Mouse (Mus musculus) neural tube, embryonic 15.5 days (tissue): Measurements from ENCODE around the gene Rptor. TPM values are rescaled to one million over a fixed set of nuclear protein-coding genes. Genes with fewer than 3 reads are reported as not detected.

Experiments used
- ATAC-seq: fragments of 200-750 bp; cut with Nextera tagmentation; 2 replicates; pipeline ENCODE4 v1.8.0; 2017; ENCODE audit warnings: mild to moderate bottlenecking, moderate TSS enrichment, moderate library complexity; ENCODE audit not compliant: low FRiP score
- H3K27ac ChIP-seq: fragments of 300-500 bp; sonication (generic); replicated peaks from 2 replicates; pipeline ENCODE4 v1.5.1; 2015; ENCODE audit warnings: mild to moderate bottlenecking, inconsistent platforms
- H3K27me3 ChIP-seq: fragments of 300-500 bp; sonication (generic); replicated peaks from 2 replicates; pipeline ENCODE4 v1.6.1; 2015; ENCODE audit warnings: inconsistent platforms
- H3K36me3 ChIP-seq: fragments of 300-500 bp; sonication (generic); 2 replicates; pipeline ENCODE4 v1.6.1; 2015; ENCODE audit warnings: inconsistent platforms
- H3K4me1 ChIP-seq: fragments of 300-500 bp; sonication (generic); 2 replicates; pipeline ENCODE4 v1.6.1; 2015; ENCODE audit warnings: inconsistent platforms
- H3K4me2 ChIP-seq: fragments of 300-500 bp; sonication (generic); 2 replicates; pipeline ENCODE4 v1.6.1; 2015; ENCODE audit warnings: inconsistent platforms, mild to moderate bottlenecking, moderate library complexity
- H3K4me3 ChIP-seq: fragments of 300-500 bp; sonication (generic); replicated peaks from 2 replicates; pipeline ENCODE4 v1.5.1; 2015; ENCODE audit warnings: mild to moderate bottlenecking, inconsistent platforms
- H3K9ac ChIP-seq: fragments of 300-500 bp; sonication (generic); replicated peaks from 2 replicates; pipeline ENCODE4 v1.6.1; 2015; ENCODE audit warnings: mild to moderate bottlenecking, inconsistent platforms
- H3K9me3 ChIP-seq: fragments of 300-500 bp; sonication (generic); replicated peaks from 2 replicates; pipeline ENCODE4 v1.6.1; 2016; ENCODE audit warnings: inconsistent platforms
- WGBS: fragments of 180-500 bp; shearing (Covaris S2); methylation state at CpG from one replicate; pipeline ENCODE4 v1.1.7; 2015; ENCODE audit warnings: mixed read lengths; 5-methylcytosine and 5-hydroxymethylcytosine counted together
- polyA plus RNA-seq: library from polyadenylated mRNA; unstranded; fragments of >200 nt; fragmentation: Nextera tagmentation; extraction: Ambion mirVana; gene quantifications from 2 replicates; pipeline ENCODE4 v1.2.1, GENCODE M21; 2015

Gene Rptor
- polyA plus RNA-seq, 1 experiment from 2014 or later, result 11.7 TPM

DNA sequence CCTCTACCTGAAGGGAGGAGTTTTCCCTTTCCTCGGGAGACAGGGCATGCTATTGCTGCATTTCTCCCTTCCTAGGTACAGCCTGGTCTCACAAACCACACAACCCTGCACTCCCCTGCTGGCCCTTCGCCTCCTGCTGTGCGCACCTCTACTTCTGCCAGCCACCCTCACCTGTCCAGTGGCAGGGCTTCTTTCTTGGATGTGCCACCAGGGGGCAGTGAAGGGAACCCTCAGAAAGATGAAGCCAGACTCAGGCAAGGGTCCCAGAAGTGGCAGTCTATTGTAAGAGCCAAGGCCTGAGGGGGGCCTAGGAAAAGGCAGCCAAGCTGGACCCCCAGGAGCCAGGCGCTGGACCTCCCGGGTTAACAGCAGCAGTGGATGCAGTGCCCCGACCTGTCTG, 332.8 kb downstream of the Rptor start:
- Histone ChIP-seq H3K27me3 (no peaks in the 10 kb centered on the region), H3K27ac (0 out of 2 replicates have a peak overlapping the region, but pooled peaks have one; percentile 1), H3K4me1 (peaks cover 40% of the 10 kb centered on the region), H3K9me3 (no peaks in the 10 kb centered on the region), H3K4me3 (no peak overlapping the region), H3K36me3 (no peaks in the 10 kb centered on the region), H3K4me2 (no peak overlapping the region), H3K9ac (no peak overlapping the region)
- 23% methylated on average over 6 of the region's 6 CpGs for WGBS
- no peak; the same call in 1 of the 2 replicates for ATAC-seq

GRCm38 (mm10) chr11:119936456-119936855, 333.8 kb downstream of the Rptor start:
- no peak overlapping the region for H3K27ac ChIP-seq
- H3K4me3 ChIP-seq, result no peak overlapping the region
- H3K27me3 ChIP-seq, result no peaks in the 10 kb centered on the region
- WGBS, result 88% methylated on average over 2 of the region's 2 CpGs
- no peaks in the 10 kb centered on the region for H3K36me3 ChIP-seq
- no peak overlapping the region for H3K9ac ChIP-seq
- H3K4me2 ChIP-seq, result no peak overlapping the region
- no peaks in the 10 kb centered on the region for H3K9me3 ChIP-seq
- H3K4me1 ChIP-seq, result peaks cover 46% of the 10 kb centered on the region
- ATAC-seq, result no peak

GRCm38 (mm10) chr11:119937216-119937615, 334.5 kb downstream of the Rptor start:
- Histone ChIP-seq H3K4me1 (peaks cover 54% of the 10 kb centered on the region), H3K27ac (no peak overlapping the region), H3K4me3 (no peak overlapping the region), H3K9ac (no peak overlapping the region), H3K9me3 (no peaks in the 10 kb centered on the region), H3K36me3 (no peaks in the 10 kb centered on the region), H3K4me2 (no peak overlapping the region), H3K27me3 (no peaks in the 10 kb centered on the region)
- WGBS, result 54% methylated on average over 12 of the region's 12 CpGs
- no peak for ATAC-seq

GRCm38 (mm10) chr11:119937772-119938502, 335.2 kb downstream of the Rptor start:
- Histone ChIP-seq H3K4me3 (no peak overlapping the region), H3K9me3 (no peaks in the 10 kb centered on the region), H3K4me1 (peaks cover 56% of the 10 kb centered on the region), H3K4me2 (no peak overlapping the region), H3K36me3 (no peaks in the 10 kb centered on the region), H3K9ac (no peak overlapping the region), H3K27me3 (no peaks in the 10 kb centered on the region), H3K27ac (no peak overlapping the region)
- WGBS, result 64% methylated on average over 19 of the region's 19 CpGs
- ATAC-seq, result no peak

DNA sequence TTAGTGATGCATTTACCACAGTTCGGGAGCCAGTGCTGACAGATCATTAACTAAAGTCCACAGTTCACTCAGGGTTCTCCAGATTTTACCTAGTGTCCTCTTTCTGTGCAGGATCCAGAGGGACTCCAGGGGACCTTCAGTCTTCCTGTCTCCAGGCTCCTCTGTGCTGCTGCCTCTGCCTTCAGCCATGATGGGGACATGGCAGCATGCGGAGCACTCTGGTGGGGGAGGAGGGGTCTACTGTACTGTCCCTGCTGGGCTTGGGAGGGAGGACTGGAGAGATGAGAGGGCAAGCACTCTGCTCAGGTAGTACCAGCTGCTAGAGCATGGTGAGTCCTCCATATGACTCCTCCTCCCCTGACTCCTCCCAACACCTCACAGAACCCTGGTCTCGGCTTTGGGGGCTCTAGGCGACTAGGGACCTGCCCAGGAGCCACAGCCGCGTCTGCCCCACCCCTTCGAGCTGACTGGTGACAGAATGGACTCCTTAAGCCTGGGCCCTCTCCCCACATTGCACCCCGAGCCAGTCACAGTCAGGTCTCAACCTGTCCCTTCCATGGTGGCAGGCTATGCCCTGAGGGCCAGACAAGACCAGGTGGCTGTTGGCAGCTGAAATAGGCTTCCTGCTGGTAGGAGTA, 336.5 kb downstream of the Rptor start:
- Histone ChIP-seq H3K9ac (0 out of 2 replicates have a peak overlapping the region, but pooled peaks have one; percentile 21), H3K27ac (no peak overlapping the region), H3K4me2 (no peak overlapping the region), H3K9me3 (no peaks in the 10 kb centered on the region), H3K36me3 (no peaks in the 10 kb centered on the region), H3K4me1 (peaks cover 68% of the 10 kb centered on the region), H3K27me3 (no peaks in the 10 kb centered on the region), H3K4me3 (no peak overlapping the region)
- no peak for ATAC-seq
- WGBS, result 48% methylated on average over 8 of the region's 8 CpGs

- H3K9ac ChIP-seq, result no peak overlapping the region
- H3K4me2 ChIP-seq, result no peak overlapping the region
- no peaks in the 10 kb centered on the region for H3K27me3 ChIP-seq
- peaks cover 73% of the 10 kb centered on the region for H3K4me1 ChIP-seq
- no peak overlapping the region for H3K4me3 ChIP-seq
- no peak overlapping the region for H3K27ac ChIP-seq
- ATAC-seq, result no peak
- no peaks in the 10 kb centered on the region for H3K36me3 ChIP-seq
- H3K9me3 ChIP-seq, result no peaks in the 10 kb centered on the region
- WGBS, result 77% methylated on average over 4 of the region's 4 CpGs
Observed at GRCm38 (mm10) chr11:119939711-119940106, 337.0 kb downstream of the Rptor start.

GRCm38 (mm10) chr11:119940142-119940541, 337.4 kb downstream of the Rptor start:
- Histone ChIP-seq H3K4me3 (no peak overlapping the region), H3K9ac (no peak overlapping the region), H3K4me2 (no peak overlapping the region), H3K9me3 (no peaks in the 10 kb centered on the region), H3K4me1 (peaks cover 77% of the 10 kb centered on the region), H3K27ac (no peak overlapping the region), H3K36me3 (no peaks in the 10 kb centered on the region), H3K27me3 (no peaks in the 10 kb centered on the region)
- 57% methylated on average over 11 of the region's 11 CpGs for WGBS
- no peak for ATAC-seq

DNA sequence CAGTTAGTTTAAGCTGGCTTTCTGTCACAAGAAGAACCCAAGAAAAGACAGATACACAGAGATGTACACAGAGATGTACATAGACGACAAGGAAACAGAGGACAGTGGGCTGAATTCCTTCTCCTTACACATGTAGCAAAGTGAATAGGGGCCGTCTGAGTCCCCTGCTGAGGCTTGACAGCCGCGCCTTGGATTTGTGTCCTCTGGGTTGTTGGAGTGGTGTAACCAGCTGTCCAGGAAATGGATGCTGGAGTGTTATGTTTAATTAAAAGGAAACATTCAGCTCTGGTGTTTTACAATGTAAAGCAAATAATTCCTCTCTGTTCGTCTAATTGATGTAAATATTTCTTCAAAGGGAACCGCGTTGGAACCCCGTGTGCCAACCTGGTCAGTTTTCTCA, 339.1 kb downstream of the Rptor start:
- WGBS, result 3% methylated on average over 8 of the region's 8 CpGs

DNA sequence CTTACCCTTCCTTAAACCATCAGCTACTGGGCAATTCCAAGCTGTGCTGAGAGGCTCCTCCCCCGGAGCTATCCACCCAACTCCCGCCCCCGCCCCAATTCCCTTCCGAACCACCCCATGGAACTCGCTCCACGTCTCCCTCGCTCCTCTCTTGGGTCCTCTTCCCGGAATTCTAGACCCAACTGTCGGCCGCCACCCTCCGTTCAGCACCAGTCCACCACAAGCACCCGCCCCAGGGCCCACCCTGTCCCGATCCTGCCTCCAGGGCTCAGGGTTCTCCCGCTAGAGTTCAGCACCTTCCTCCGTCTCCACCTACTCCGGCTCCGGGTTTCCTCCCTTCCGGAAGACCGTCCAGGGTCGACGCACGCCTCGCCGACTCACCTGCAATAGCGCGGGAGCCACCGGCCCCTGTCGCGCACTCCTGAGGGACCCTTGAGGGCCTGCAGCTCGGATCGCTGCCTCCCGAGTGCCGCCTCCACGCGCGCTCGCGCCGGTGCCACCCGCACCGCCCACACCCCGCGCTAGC, 339.6 kb downstream of the Rptor start:
- Histone ChIP-seq H3K4me2 (peak overlapping the region; percentile 97), H3K27ac (peak overlapping the region; percentile 83), H3K9ac (peak overlapping the region; percentile 62), H3K27me3 (0 out of 2 replicates have a peak, but pooled peaks cover 4% of the 10 kb centered on the region), H3K36me3 (no peaks in the 10 kb centered on the region), H3K4me1 (peaks cover 69% of the 10 kb centered on the region), H3K9me3 (no peaks in the 10 kb centered on the region), H3K4me3 (peak overlapping the region; percentile 73)
- WGBS, result under 1% methylated on average over 42 of the region's 43 CpGs
- ATAC-seq, result peak; percentile 39; the same call in 1 of the 2 replicates

More for the DNA sequence above, 339.1 kb downstream of the Rptor start:
- Histone ChIP-seq H3K4me2 (peak overlapping the region; percentile 97), H3K9ac (peak overlapping the region; percentile 62), H3K4me3 (peak overlapping the region; percentile 73), H3K4me1 (peaks cover 73% of the 10 kb centered on the region), H3K9me3 (no peaks in the 10 kb centered on the region), H3K36me3 (no peaks in the 10 kb centered on the region), H3K27me3 (0 out of 2 replicates have a peak, but pooled peaks cover 4% of the 10 kb centered on the region), H3K27ac (peak overlapping the region; percentile 83; the same call in 1 of the 2 replicates)
- no peak for ATAC-seq

DNA sequence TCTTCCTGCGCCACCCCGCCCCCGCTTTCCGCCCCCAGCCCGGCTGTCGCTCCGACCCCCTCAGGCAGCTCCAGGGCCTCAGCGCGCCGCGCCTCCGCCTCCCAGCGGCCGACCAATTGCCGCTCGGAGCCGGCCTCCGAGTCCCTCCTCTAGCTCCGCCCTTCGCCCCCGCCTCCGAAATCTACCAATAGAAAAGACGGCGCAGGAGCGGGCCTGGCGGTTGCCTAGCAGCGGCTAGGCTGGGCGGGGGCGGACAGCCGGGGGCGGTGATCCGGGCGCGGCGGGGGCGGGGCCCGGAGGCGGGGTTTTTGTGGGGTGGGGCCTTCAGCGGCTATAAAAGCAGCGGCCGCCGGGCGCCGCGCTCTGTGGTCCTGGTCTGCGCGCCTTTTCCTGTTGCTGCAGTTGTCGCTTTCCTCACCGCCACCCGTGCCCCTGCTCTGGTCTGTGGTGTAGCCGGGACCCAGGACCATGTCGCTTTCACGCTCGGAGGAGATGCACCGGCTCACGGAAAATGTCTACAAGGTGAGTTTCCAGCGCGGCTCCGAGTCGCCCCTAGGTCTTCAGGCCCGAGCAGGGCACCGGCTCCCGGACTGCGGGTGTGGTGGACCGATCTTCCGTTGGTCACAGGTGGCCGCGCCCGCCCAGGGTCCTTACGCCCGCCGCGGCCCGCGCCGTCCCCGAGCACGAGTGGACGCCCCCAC, 340.2 kb downstream of the Rptor start, which contains the start of gene Baiap2:
Baiap2 (plus strand) TSS at position 37 of the 701 bp plus-strand sequence.
- H3K4me1 ChIP-seq, result peaks cover 67% of the 10 kb centered on the region
- H3K9ac ChIP-seq, result peak within 1 kb of the TSS; percentile 76
- peak within 1 kb of the TSS; percentile 73 for H3K4me3 ChIP-seq
- under 1% methylated on average over 53 of the region's 79 CpGs for WGBS
- H3K27ac ChIP-seq, result peak within 1 kb of the TSS; percentile 83
- peak; percentile 96 for ATAC-seq
- peak within 1 kb of the TSS; percentile 97 for H3K4me2 ChIP-seq
- H3K36me3 ChIP-seq, result no peaks in the 10 kb centered on the region
- 0 out of 2 replicates have a peak, but pooled peaks cover 4% of the 10 kb centered on the region for H3K27me3 ChIP-seq
- no peaks in the 10 kb centered on the region for H3K9me3 ChIP-seq

DNA sequence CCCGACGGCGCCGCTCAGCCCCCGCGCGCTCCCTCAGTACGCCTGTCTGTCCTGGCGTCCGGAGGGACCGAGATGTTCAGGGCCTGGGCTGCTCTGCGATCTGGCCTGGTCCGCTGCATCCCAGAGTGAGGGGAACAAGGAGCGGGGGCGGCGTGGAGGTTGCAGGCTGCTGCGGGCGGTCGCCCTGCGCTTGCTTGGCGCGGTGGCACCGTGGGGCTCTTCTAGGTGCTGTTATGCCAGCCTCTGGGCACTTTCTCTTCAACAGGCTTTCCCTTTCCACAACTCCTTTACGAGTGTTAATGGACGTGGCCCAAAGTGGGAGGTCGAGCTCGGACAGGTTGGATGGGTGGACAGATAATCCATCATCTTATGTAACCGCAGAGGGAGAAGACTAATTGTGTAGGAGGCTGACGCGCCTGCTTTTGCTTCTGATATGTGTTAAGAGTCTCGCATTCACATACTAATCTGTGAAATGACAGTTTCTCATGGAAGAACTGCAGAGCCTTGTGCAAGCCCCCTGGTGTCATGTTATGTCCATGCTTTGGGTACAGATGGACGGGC, 340.8 kb downstream of the Rptor start:
- Histone ChIP-seq H3K9ac (peak overlapping the region; percentile 76), H3K9me3 (no peaks in the 10 kb centered on the region), H3K4me3 (peak overlapping the region; percentile 73), H3K4me1 (peaks cover 68% of the 10 kb centered on the region), H3K27ac (peak overlapping the region; percentile 60), H3K36me3 (no peaks in the 10 kb centered on the region), H3K27me3 (0 out of 2 replicates have a peak, but pooled peaks cover 4% of the 10 kb centered on the region), H3K4me2 (peak overlapping the region; percentile 97)
- ATAC-seq, result peak; percentile 26
- WGBS, result 4% methylated on average over 32 of the region's 32 CpGs
